Mouse (Mus musculus) cortical plate, adult 2 months (tissue): Measurements from ENCODE around the gene Uhmk1. TPM values are rescaled to one million over a fixed set of nuclear protein-coding genes. Genes with fewer than 3 reads are reported as not detected.
A peak's percentile ranks its signal among the peaks of the same experiment; 100 is the strongest.

ENCODE experiments used
- H3K27ac ChIP-seq: fragments of 200-500 bp; 2 replicates; pipeline ENCODE4 v1.5.1; 2012; ENCODE audit warnings: low read length, control low read depth, inconsistent platforms; ENCODE audit not compliant: insufficient read depth
- H3K4me1 ChIP-seq: fragments of 200-500 bp; 2 replicates; pipeline ENCODE4 v1.6.1; 2011; ENCODE audit warnings: low read length; ENCODE audit not compliant: control insufficient read depth, insufficient read depth
- H3K4me3 ChIP-seq: fragments of 200-500 bp; 2 replicates; pipeline ENCODE4 v1.5.1; 2011; ENCODE audit warnings: mild to moderate bottlenecking, low read length, control low read depth; ENCODE audit not compliant: insufficient read depth
- CTCF ChIP-seq: fragments of 200-500 bp; IDR thresholded peaks from 2 replicates; pipeline ENCODE4 v1.5.1; 2011; ENCODE audit warnings: mild to moderate bottlenecking, control low read depth, low read length; ENCODE audit not compliant: insufficient read depth; ENCODE audit errors: extremely low read depth
- POLR2A ChIP-seq: fragments of 200-500 bp; IDR thresholded peaks from 2 replicates; pipeline ENCODE4 v1.6.1; 2011; ENCODE audit warnings: mild to moderate bottlenecking, low read length, control low read depth; ENCODE audit not compliant: insufficient read depth; ENCODE audit errors: extremely low read depth
- polyA plus RNA-seq: library from polyadenylated mRNA; depleted of rRNA; stranded (reverse); fragments of >200 nt; gene quantifications from 2 replicates; pipeline ENCODE4 v1.2.3, GENCODE M21; 2012

Uhmk1 gene
- polyA plus RNA-seq, 1 experiment = 83.4 TPM

- Histone ChIP-seq H3K27ac (0 out of 2 replicates have a peak overlapping the region, but pooled peaks have one; percentile 57), H3K4me3 (no peak overlapping the region), H3K4me1 (no peaks in the 10 kb centered on the region; the same call in 1 of the 2 replicates)
- TF ChIP-seq POLR2A = no peak
- TF ChIP-seq CTCF = no peak
Observed at GRCm38 (mm10) chr1:170161852-170162251, 53.3 kb downstream of the Uhmk1 start.

- Histone ChIP-seq H3K4me1 (no peaks in the 10 kb centered on the region; the same call in none of the 2 replicates), H3K27ac (no peak overlapping the region), H3K4me3 (no peak overlapping the region)
- TF ChIP-seq POLR2A (no peak), CTCF (no peak)
Observed at GRCm38 (mm10) chr1:170160397-170160938, 54.7 kb downstream of the Uhmk1 start.

GRCm38 (mm10) chr1:170159707-170160106 is 55.5 kb downstream of the Uhmk1 start:
- Histone ChIP-seq H3K4me3 (no peak overlapping the region), H3K4me1 (no peaks in the 10 kb centered on the region; the same call in none of the 2 replicates), H3K27ac (no peak overlapping the region)
- no peak for TF ChIP-seq POLR2A
- TF ChIP-seq CTCF = no peak

- H3K27ac ChIP-seq = no peak overlapping the region
- H3K4me3 ChIP-seq = no peak overlapping the region
- no peak for TF ChIP-seq CTCF
- TF ChIP-seq POLR2A = no peak
- H3K4me1 ChIP-seq = no peaks in the 10 kb centered on the region; the same call in 1 of the 2 replicates
Observed at GRCm38 (mm10) chr1:170155761-170156160, 59.4 kb downstream of the Uhmk1 start.

- TF ChIP-seq CTCF (no peak), POLR2A (no peak)
- Histone ChIP-seq H3K4me1 (no peaks in the 10 kb centered on the region; the same call in 1 of the 2 replicates), H3K27ac (no peak overlapping the region), H3K4me3 (no peak overlapping the region)
Observed at GRCm38 (mm10) chr1:170155298-170155697, 59.9 kb downstream of the Uhmk1 start.

GRCm38 (mm10) chr1:170153986-170154385 is 61.2 kb downstream of the Uhmk1 start:
- Histone ChIP-seq H3K27ac (no peak overlapping the region), H3K4me3 (no peak overlapping the region), H3K4me1 (no peaks in the 10 kb centered on the region; the same call in 1 of the 2 replicates)
- TF ChIP-seq POLR2A = no peak
- TF ChIP-seq CTCF = no peak

- Histone ChIP-seq H3K4me1 (no peaks in the 10 kb centered on the region; the same call in 1 of the 2 replicates), H3K27ac (no peak overlapping the region), H3K4me3 (no peak overlapping the region)
- no peak for TF ChIP-seq POLR2A
- no peak for TF ChIP-seq CTCF
Observed at GRCm38 (mm10) chr1:170152552-170152951, 62.6 kb downstream of the Uhmk1 start.

- no peaks in the 10 kb centered on the region; the same call in 1 of the 2 replicates for H3K4me1 ChIP-seq
- no peak overlapping the region for H3K4me3 ChIP-seq
- H3K27ac ChIP-seq = no peak overlapping the region
- TF ChIP-seq CTCF = no peak
- no peak for TF ChIP-seq POLR2A
Observed at GRCm38 (mm10) chr1:170150870-170151269, 64.3 kb downstream of the Uhmk1 start.

- TF ChIP-seq CTCF (no peak), POLR2A (no peak)
- Histone ChIP-seq H3K4me3 (no peak overlapping the region), H3K4me1 (no peaks in the 10 kb centered on the region), H3K27ac (no peak overlapping the region)
Observed at GRCm38 (mm10) chr1:170149756-170150155, 65.4 kb downstream of the Uhmk1 start.

- TF ChIP-seq CTCF = no peak
- no peak for TF ChIP-seq POLR2A
- Histone ChIP-seq H3K27ac (no peak overlapping the region), H3K4me1 (no peaks in the 10 kb centered on the region), H3K4me3 (no peak overlapping the region)
Observed at GRCm38 (mm10) chr1:170148536-170148935, 66.7 kb downstream of the Uhmk1 start.
